Mouse (Mus musculus) gastrocnemius, adult 18-20 months (tissue): Measurements from ENCODE around the gene Arl13b. TPM values are rescaled to one million over a fixed set of nuclear protein-coding genes. Genes with fewer than 3 reads are reported as not detected.
A peak's percentile ranks its signal among the peaks of the same experiment; 100 is the strongest.

Experiments
- DNase-seq: peaks from one replicate; pipeline ENCODE4 v3.0.0; 2021; ENCODE audit warnings: low spot score
- total RNA-seq, 2 experiments: library from RNA; stranded (reverse); gene quantifications; 2 replicates each; pipeline ENCODE4 v1.2.3; 2021

Gene Arl13b
- total RNA-seq, 2 experiments from 2014 or later: 3.1 to 4.3 TPM

DNA sequence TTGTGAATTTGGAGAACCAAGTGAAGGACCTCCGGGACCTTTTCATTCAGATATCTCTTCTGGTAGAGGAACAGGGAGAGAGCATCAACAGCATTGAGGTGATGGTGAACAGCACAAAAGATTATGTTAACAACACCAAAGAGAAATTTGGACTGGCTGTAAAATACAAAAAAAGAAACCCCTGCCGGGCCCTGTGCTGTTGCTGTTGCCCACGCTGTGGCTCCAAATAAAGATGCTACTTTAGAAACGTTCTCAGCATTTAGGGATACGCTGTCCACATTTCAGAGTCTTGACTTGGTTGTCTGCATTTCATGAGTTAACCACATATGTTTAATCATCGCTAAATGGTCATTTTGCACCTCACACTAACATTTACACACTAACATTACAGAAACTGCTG lies 24.4 kb downstream of the Arl13b start:
- DNase-seq: no peak

GRCm38 (mm10) chr16:62814491-62814890 lies 32.3 kb downstream of the Arl13b start, which contains the start of gene Stx19:
Stx19 (plus strand) TSS chr16:62814676.
- DNase-seq: no peak

DNA sequence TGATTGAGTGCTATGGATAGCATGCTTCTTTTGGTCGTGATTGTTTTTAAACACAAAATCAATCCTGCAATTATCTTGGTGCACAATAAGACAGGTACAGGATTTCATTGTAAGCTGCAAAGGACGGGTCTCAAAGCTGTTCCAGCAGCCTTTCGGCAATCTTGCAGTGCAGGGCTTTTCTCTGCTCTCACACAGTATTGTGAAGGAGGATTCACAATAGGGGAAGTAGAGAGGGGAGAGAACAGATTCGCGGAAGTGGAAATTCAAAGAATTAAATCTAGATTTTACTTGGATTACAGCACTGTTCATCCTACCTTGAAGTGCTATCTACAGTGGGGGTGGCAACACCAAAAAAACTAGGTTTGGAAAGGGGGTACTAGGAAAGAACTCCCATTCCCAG lies 33.0 kb downstream of the Arl13b start:
- no peak for DNase-seq

GRCm38 (mm10) chr16:62810855-62811254 lies 36.0 kb downstream of the Arl13b start:
- no peak for DNase-seq

- DNase-seq: no peak
Measured at GRCm38 (mm10) chr16:62807249-62807979, 39.4 kb downstream of the Arl13b start.

DNA sequence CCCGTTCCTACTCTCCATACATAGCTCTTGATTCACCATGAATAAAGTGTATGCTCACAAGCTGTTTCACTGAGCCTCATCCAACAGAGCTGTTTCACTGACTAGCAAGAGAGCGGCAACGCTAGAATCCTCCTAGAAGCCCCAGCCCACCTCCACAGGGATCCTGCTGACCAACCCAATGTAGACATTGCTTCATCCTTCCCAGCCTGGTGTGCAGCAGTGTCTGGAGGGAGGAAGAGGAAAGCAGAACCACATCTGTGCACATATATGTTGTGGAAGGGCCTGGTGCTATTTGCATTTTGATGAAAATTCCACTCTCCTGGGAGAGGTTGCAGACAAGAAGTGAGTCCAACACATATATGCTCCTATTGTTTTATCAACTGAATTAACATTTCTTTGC lies 42.2 kb downstream of the Arl13b start:
- no peak for DNase-seq

DNA sequence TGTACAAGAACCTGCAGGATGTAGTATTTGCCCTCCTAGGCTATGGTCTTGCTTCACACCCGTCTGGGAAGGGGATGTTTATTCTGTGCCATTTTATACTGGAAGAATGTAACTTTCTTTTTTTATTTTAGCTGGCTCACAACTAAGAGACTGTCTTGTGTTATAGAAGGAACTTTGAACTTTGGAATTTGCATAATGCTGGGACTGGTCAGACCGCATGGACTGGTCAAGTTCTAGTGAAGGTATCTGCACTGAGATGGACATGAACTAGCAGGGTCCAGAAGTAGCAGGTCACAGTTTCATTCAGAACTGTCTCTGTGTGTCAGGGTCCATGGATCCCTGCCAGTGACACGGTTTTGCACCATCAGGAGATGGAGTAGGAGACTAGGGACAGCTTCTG lies 47.0 kb downstream of the Arl13b start:
- no peak for DNase-seq

- no peak for DNase-seq
Measured at GRCm38 (mm10) chr16:62799426-62799825, 47.4 kb downstream of the Arl13b start.

GRCm38 (mm10) chr16:62798808-62799207 lies 48.0 kb downstream of the Arl13b start:
- no peak for DNase-seq

- no peak for DNase-seq
Measured at GRCm38 (mm10) chr16:62796608-62797007, 50.2 kb downstream of the Arl13b start.

- DNase-seq: peak; percentile 94
Measured at GRCm38 (mm10) chr16:62786621-62787331, 60.1 kb downstream of the Arl13b start, which contains the start of gene Nsun3. Nsun3 (minus strand) TSS chr16:62786818.

- DNase-seq: no peak
Measured at GRCm38 (mm10) chr16:62782229-62782628, 64.6 kb downstream of the Arl13b start.

DNA sequence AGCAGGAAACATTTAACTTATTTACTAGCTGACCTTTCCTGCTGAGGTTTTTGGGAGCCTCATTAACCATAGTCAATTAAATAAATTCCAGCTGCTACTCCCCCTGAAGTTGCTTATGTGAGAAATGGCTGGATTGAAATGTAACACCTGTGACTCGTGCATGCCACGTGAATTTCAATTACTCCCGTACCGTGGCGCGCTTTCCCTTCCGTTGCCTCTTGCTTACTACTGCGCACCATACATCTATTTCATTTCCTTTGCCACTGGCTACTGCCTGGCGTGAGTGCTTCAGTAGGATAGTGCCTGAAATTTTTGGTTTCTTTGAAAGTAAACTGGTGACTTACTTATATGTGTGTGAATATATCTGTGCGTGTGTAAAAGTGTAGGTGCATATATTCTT lies 68.6 kb downstream of the Arl13b start:
- DNase-seq: no peak

DNA sequence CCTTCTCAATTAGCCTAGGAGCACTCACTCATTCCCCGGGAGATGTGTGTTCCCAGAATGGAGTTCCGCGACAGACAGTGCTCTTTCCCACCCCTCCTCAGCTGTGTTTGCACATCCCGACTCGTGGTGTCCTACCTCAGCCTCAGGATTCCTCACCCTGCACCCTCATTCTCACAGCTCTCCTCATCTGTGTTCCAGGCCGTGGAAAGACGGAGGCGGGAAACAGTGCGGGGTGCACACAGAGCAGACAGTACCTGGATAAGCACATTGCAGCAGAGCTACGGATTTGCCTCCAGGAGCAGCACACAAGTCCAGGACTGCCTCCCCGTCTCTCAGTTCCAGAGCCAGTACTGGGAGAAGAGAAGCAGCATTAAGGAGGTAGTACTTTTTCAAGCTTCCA lies 70.8 kb downstream of the Arl13b start:
- no peak for DNase-seq

- DNase-seq: no peak
Measured at GRCm38 (mm10) chr16:62773462-62773861, 73.4 kb downstream of the Arl13b start.

DNA sequence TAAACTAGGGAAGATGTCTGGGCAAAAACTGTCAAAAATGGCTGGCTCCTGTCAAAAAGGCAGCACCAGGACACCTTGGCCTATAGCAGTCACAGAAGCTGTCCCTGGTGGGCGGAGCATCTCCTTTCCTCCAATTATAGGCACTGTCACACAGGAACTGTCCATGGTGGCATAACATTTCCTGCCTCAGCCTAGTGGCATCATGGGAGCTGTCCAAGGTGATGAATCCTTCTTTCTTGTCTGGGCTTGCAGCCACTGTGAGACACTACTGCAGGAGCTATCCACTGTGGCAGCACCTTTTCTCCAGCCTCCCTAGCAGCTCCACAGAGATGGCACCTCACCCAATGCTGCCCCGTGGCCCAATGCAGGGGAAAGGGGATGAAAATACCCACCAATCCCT lies 88.5 kb downstream of the Arl13b start:
- no peak for DNase-seq

DNA sequence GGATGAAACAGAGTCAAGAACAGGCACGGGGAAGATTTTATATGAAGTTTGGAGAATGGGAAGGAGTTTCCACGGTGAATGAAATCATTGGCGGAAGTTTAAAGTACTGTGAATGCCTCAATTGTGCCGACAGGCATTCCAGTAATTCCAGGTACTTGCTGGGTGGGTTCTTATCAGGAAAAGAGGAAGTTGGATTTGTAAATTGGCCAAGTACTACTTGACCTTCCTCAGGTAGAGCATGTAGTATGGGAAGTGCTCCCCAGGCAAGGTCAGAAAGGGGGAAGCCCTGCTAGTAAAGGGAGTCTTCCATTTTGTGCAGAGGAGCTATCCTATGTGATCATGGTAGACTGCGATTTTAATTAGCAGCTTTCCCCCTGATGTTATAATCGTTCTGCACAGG lies 91.5 kb downstream of the Arl13b start:
- no peak for DNase-seq

GRCm38 (mm10) chr16:62753597-62753996 lies 93.2 kb downstream of the Arl13b start:
- DNase-seq: no peak

- no peak for DNase-seq
Measured at GRCm38 (mm10) chr16:62753079-62753478, 93.8 kb downstream of the Arl13b start.

DNA sequence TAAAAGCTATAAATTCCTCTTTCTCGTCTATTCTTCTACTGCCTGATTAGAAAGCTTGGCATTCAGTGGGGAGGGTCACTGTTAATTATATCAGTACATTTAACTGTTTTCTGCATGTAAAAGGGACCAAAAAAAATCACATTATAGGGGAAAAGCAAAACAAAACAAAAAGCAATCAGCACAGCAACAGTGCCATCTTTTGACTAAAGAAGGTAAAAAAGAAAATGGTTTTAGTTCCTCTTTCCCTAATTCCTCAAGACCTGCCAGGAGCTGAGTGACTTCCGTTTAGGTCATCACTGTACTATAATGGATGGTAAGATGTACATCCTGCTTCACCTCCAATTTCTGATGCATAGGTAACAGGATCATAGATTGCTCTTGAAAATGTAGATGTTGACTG lies 101.0 kb downstream of the Arl13b start:
- no peak for DNase-seq
